Mouse (Mus musculus) lung, postnatal 25 days (tissue): ENCODE measurements at regions not wholly inside any gene's neighbourhood (a gene's known extent, or its start where the extent isn't known, plus 50 kb on each side); places are given as distances from the start of the nearest gene placed in this dataset.

Experiments
- DNase-seq: peaks from one replicate; pipeline ENCODE4 v3.0.0; 2022; ENCODE audit warnings: low spot score

- peak; percentile 59 for DNase-seq
Measured at GRCm38 (mm10) chr3:121104571-121105407, 66.7 kb downstream of the Rwdd3 start.

- no peak for DNase-seq
Measured at GRCm38 (mm10) chr3:121102871-121103270, 68.6 kb downstream of the Rwdd3 start.

GRCm38 (mm10) chr3:121102120-121102519 lies 69.4 kb downstream of the Rwdd3 start:
- no peak for DNase-seq

GRCm38 (mm10) chr3:121100211-121100860 lies 71.2 kb downstream of the Rwdd3 start:
- no peak for DNase-seq

- DNase-seq = peak; percentile 18
Measured at GRCm38 (mm10) chr3:121093509-121093908, 78.0 kb downstream of the Rwdd3 start.

- no peak for DNase-seq
Measured at GRCm38 (mm10) chr3:121088724-121089123, 82.8 kb downstream of the Rwdd3 start.

- DNase-seq = no peak
Measured at GRCm38 (mm10) chr3:121068676-121069075, 102.8 kb downstream of the Rwdd3 start.

GRCm38 (mm10) chr3:121035904-121036549 lies 135.5 kb downstream of the Rwdd3 start:
- no peak for DNase-seq

- no peak for DNase-seq
Measured at GRCm38 (mm10) chr3:121025546-121026157, 145.8 kb downstream of the Rwdd3 start.

- DNase-seq = no peak
Measured at GRCm38 (mm10) chr3:121024810-121025209, 146.7 kb downstream of the Rwdd3 start.

- no peak for DNase-seq
Measured at GRCm38 (mm10) chr3:121021126-121021848, 150.2 kb downstream of the Rwdd3 start.

GRCm38 (mm10) chr3:121009223-121009622 lies 162.3 kb downstream of the Rwdd3 start:
- DNase-seq = no peak

GRCm38 (mm10) chr3:120983556-120984270 lies 187.8 kb downstream of the Rwdd3 start:
- DNase-seq = no peak

- DNase-seq = no peak
Measured at GRCm38 (mm10) chr3:120982795-120983555, 188.5 kb downstream of the Rwdd3 start.

- DNase-seq = no peak
Measured at GRCm38 (mm10) chr3:120982218-120982617, 189.3 kb downstream of the Rwdd3 start.

GRCm38 (mm10) chr3:120970746-120971466 lies 200.6 kb downstream of the Rwdd3 start:
- DNase-seq = no peak

GRCm38 (mm10) chr3:120946906-120947305 lies 224.6 kb downstream of the Rwdd3 start:
- DNase-seq = no peak

GRCm38 (mm10) chr3:120934401-120934800 lies 237.1 kb downstream of the Rwdd3 start:
- no peak for DNase-seq

- DNase-seq = no peak
Measured at GRCm38 (mm10) chr3:120920351-120920750, 251.1 kb downstream of the Rwdd3 start.

GRCm38 (mm10) chr3:120898931-120899330 lies 272.6 kb downstream of the Rwdd3 start:
- no peak for DNase-seq
